Mouse (Mus musculus) erythroid progenitor cell, adult 5-6 weeks (primary cell): ENCODE data around the gene Akap8. TPM values are rescaled to one million over a fixed set of nuclear protein-coding genes. Genes with fewer than 3 reads are reported as not detected.
A peak's percentile ranks its signal among the peaks of the same experiment; 100 is the strongest.

Experiments used
- ATAC-seq: replicated peaks from 2 replicates; pipeline ENCODE4 v1.8.0; 2016; ENCODE audit warnings: moderate number of reproducible peaks, mild to moderate bottlenecking, moderate TSS enrichment, inconsistent platforms; ENCODE audit not compliant: poor library complexity, low FRiP score, severe bottlenecking
- total RNA-seq, 2 experiments: library from RNA; stranded (forward) in 1 of 2; stranded (reverse) in 1 of 2; fragments of 150-400 nt in 1 of 2; fragments of 186-747, 209-891 nt in 1 of 2; gene quantifications; 2 replicates each; pipeline versions ENCODE4 v1.2.3 to v1.2.4; 2015 to 2017; ENCODE audit warnings: low replicate concordance in 2 of 2

Akap8 gene
- total RNA-seq, 2 experiments from 2014 or later, result 26.8 to 60.9 TPM

DNA sequence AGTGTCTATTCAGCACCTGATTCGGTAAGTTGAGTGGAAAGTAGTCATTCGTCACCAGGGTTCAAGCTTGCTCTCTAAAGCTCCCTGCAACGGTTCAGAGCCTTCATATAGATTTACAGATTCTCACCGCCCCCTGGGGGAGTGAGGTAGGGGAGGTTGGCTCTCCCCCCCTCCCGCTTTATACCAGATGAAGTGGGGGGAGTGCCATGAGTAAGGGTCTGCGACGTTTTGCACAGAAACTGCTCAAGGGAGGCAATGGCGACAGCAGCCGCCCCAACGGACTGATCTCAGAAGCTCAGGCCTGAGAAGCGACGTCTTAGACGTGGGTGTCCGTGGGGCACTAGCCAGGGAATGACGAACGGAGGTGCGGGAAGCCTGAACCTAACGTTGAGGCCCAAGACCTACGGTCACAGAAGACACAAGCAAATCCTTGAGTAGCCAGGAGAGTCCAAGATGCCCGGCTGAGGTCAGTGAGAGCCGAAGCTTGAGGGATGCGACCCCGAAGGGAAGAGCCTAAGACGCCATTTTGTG, 28.9 kb upstream of the Akap8 start:
- peak; percentile 39 for ATAC-seq

DNA sequence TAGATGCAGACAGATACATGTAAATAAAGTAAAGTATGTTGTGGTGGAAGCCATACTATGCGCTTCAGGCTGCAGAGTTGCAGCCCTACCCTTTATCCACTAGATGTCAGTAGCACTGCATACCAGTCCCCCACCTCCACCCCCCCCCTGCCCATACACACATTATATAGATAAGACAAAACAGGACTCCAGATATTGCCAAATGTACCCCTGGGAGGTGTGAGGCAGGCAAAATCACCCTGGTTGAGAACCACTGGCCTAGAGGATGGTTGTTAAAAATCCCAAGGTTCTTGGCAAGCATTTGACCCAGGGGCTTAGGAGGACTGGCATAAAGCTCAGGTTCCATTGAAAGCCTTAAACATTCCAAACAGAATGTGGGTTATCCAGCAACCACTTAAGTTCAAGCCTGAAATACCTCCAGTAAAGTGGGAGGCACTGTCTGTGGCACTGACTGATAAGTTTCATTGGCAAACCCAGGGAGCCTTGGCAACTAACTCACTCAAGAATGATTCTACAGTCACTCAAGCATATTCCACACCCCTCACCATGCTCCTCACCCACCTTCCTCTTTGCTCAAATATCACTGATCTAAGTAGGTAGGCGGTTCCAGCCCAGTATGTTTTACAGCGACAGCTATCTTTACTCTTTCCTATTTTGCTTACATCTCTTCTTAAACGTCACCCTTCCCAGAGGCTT, 28.1 kb upstream of the Akap8 start:
- peak; percentile 67 for ATAC-seq

DNA sequence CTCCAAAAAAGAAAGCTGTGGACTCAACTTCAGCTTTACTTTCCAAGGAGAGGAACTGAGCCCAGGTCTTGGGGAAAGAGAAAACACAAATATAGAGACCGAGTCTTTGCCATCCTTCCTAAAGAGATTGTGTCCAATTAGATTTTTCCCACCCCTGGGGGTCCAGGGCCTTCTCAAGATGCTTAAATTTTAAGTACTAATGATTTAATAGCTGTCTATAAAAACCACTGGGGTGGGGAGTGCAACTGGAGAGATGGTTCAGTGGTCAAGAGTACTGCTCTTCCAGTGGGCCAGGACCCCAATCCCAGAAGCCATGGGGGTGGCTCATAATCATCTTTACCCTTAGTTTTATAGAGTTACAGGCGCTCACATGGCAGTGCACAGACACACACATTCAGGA, 27.4 kb upstream of the Akap8 start:
- ATAC-seq, result no peak

DNA sequence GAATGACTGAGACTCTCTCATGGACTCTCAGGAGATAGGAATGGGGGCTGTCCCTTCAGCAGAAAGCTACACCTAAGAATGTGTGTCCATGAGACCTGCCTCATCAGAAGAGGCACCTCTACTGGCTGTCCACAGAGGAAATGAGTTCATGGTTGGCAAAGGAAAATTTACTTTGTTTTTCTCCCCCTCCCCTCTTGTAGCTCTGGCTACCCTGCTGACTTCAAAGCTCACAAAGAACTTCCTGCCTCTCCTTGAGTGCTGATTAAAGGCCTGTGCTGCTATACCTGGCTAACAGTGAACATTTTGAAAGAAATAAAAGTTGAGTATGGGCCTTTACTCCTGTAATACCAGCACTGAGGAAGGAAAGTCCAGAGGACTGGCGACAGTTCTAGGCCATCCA, 20.1 kb upstream of the Akap8 start:
- ATAC-seq, result no peak

DNA sequence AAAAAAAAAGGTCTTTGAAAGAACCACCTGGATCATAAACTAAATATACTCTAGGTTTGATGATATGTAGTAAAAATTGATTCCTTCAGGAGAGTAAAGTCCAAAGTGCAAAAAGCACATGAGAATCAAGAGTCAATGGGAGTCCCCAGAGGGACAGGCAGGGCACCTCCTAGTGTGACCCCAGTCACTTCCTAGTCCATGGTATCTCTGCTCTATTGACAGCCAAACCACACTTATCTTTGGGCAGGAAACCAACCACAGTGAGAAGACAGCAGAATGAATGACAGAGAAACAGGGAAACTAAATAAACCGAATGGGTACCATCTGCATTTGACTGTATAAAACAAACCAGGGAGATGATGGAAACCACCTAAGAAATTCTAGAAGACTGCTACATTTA, 19.1 kb upstream of the Akap8 start:
- no peak for ATAC-seq

DNA sequence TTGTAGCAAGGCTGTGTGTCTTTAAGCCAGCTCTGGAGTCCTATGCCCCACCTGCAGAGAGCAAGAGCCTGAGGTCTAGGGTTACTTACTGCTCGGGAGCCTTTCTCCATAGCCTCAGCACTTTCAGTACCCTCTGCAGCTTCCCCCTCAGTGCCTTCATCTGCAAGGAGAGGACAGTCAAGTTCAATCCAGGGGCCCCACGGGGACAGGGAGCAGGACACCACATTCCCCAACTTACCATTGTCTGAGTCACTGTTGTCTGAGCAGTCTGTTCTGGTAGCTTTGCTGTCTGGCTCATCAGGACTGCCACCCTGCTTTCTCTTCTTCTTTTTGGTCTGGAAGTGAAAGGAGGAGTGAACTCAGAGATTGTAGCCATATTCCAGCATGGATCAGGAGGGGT, 14.8 kb upstream of the Akap8 start:
- ATAC-seq, result no peak

DNA sequence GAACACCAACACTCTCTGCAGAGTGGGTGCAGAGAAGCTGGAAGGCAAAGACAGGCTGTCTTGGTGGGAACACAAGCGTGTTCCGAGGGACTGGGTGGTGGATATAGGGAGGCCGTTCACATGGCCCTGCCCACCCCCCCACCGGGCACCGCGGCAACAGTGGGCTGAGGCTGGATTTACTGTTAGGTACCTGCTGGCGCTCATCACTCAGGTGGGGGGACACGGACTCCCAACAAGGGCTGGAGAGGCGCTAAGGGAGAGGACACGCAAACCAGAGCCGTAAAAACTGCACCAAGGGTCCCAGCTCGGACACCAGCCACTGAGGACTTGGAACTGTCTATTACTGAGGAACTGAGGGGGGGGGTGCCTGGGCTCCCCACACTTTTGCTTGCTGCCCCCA, 13.9 kb upstream of the Akap8 start:
- no peak for ATAC-seq

DNA sequence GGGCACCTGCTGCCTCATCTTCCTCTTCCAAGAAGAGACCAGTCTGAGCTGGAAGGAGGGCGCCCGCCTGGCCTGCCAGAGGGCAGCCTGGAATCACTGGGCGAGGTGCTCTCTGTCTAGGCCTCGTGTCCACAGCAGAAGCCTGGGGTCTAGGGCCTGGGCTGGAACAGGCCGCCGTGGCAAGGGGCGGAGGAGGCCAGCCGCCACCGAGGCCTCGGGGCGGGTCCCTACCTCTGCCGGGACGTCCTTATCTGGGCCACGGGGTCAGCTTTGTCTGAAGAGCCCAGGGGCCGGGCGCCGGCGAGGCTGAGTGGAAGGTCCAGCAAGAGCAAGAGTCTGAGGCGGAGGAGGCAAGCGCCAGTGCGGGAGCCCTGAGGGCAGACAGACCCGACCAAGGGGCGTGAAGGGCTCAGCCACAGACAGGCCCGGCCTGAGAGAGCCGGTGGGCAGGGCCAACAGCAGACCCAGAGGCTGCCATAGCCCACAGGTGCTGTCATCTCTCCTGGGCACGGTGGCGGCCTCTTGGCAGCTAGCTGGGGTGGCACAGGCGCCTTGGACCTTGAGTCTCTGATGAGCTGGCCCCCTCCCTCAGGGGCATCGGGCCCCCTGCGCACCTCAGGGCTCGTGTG, 12.8 kb upstream of the Akap8 start:
- no peak for ATAC-seq

DNA sequence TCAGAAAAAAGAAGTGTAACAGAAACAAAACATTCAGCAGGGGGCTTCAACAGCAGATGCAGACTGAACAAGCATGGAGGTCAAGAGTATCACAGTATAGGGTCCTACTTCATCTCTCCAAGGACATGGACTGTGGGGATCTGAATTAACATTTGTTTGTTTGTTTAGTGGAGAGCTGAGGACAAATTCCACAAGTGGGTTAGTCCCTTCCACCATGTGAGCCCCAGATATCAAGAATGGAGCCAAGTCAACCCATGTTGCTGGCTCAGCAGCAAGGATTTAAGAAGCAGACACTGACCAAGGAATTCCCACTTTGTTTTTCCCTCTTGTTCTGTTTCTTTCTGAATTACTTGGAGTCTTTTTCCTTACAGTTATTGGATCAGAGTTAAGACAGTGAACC, 6.5 kb upstream of the Akap8 start:
- ATAC-seq, result no peak

DNA sequence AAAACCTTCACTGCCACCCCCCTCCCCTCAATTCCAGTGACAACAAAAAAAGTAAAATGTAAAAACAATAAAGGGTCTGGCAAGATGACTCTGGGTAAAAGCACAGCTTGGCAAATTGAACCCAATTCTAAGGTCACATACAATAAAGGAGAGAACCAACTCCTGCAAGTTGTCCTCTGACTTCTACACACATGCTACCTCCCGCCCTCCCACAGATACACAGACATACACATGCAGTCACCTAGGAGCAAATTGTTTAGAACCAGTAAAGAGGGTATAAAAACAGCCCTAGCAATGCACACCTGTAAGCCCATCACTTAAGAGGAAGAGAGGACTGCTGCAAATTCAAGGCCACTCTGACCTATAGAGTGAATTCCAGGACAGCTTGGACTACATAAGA, 1.8 kb upstream of the Akap8 start:
- no peak for ATAC-seq

DNA sequence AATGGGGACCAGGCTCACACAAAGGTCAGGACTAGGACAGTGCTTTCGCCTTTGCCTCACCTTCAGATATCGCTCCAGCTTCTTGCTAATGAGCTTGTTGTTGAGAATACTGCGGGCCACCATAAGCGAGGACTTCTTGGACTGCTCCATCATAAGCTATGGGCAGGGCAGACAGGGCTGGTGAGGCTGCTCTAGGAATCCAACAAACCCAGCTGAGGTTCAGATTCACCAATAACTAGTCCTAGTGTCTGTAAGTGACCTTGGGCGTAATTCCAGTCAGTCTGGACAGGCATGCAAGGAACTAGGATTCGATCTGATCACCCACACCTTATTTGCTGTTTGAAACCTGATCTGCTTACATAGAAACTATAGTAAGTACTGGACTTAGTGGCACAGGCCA, 798 bp upstream of the Akap8 start:
- peak; percentile 1; the same call in 1 of the 2 replicates for ATAC-seq

DNA sequence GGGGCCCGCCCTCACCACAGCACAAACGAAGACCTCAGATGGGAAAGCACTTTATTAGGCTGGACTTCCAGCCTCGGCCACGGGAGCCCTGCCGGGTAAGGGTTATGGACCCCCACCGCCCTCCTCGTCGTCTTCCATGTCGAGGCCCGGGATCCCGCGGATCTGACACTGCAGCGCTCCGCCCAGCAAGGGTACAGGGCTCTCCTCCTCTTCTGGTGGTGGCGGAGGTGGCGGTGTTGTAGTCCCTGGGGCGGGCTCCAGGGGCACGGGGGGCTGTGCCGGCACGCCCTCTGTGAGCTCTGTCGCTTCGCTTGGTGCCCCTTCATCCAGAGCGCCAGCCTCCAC, 324 bp upstream of the Akap8 start:
- peak; percentile 63 for ATAC-seq

DNA sequence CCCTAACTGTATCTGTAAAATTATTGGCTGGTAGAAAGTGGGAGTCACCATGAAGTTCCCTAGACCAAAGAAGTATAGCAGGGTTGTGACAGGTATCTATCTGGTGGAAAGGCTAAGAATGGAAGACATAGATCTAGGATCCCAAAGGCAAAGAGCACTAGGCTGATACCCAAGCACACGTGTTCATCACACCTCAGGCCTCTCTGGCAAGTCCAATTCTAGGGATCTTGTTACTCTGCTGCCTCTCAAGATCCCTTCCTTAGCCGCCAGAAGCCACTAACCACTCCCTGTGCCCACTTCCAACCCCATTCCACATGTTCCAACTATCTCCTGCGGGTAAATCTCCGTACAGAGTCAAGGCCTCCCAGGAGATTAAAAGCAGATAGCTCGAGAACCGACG, 1.1 kb downstream of the Akap8 start:
- ATAC-seq, result 0 out of 2 replicates have a peak, but pooled peaks have one; percentile 3

DNA sequence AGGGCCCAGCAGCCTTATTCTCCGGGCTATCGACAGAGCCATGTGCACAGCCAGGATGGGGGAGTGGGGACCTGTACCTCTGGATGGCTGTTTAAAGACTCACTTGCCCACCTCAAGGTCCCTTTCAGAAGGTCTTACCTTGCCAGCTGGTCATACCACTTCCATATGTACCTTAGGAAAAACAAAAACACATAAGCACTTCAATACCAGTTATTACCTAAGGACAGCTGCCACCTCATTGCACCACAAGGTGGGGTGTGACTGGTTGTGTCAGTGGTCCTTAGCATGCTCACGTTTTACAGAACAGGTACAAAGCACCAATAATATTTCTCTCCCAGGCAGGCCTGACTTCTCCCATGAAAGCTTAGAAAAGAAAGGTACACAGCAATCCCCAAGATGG, 3.3 kb downstream of the Akap8 start:
- no peak for ATAC-seq

DNA sequence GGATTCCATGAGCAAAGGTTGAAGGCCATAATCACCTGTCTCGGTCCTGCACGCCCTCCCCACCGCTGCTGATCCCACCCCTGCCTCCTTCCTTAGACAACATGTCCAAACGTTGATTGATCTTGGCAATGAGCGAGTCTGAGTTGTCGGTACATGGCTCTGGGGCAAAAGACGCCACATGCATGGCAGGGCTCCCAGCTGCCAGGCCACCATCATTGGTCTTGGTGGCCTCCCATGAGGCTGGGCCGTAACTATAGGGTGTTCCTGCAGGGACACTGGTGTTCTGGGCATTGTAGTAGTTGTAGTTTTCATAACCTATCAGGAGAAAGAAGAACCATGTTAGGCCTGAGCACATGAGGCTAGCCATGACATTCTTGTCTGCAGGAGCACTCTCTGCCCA, 4.0 kb downstream of the Akap8 start:
- no peak for ATAC-seq

DNA sequence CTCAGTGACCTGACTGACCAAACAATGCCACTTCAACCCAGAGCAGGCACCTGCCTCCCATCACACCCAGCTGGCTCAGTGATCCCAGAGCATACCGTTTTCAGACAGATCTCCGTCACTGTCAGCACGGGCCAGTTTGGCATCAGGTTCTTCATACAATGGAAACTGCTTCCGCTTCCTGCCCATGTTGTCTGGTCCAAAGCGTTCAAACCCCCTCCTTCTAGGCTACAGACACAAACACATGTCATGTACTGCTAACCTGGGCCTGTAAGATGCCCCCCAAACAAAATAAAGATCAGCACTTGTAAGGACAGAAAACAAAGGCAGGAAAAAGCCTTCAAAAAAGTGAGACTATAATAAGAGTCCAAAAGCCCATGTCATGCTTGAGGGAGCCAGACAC, 5.5 kb downstream of the Akap8 start:
- no peak for ATAC-seq

DNA sequence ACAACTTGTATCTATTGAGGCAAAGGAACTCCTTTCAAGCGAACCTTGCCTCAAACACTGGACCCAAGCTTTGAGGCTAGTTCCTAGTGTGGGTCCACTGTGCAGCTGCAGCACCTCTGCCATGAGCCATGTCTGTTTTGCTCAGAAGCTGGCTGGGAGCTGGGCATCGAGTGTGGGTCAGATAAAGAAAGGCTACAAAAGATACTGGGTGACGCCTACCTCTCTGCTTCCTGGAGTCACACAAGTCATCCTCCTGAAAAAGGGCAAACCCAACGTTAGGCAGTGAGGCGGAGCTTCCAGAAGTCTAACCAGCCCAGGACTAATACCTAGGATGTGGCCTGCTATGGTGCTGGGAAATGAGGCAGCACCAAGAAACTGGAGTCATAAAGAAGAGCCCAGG, 7.1 kb downstream of the Akap8 start:
- ATAC-seq, result peak; percentile 51

DNA sequence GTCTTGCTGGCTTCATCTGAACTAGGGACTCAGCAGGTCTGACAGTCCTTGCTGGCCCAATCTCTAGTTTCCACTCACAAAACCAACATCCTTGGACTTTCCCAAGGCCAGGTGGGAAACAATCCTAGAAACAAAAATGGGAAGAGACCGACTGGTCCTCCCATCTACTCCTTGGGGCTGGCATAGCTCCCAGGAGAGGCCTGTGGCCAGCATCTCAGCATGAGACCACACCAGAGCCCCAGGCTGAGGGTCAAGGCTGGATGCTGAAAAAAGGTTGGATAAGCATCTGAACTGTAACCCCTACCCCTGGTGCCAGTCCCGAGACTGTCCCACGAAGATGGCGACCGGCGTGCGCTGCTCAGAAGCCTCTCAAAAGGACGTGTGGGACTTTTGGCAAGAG, 8.2 kb downstream of the Akap8 start:
- no peak for ATAC-seq

DNA sequence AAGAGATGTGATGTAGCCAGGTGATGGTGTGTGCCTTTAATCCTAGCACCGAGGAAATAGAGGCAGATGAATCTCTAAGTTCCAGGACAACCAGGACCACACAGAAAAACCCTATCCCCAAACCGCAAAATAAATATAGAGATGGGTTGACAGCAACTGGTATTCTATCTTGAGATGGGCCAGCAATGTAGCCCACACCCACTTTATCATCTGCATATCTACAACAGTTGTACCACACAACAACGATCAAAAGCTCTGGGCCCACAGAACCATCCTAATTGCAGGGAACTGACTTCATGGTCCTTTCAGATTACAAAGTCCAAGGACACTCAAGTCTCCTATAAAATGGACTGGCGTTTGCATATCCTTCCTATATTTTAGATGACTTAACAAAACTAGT, 13.1 kb downstream of the Akap8 start:
- no peak for ATAC-seq

DNA sequence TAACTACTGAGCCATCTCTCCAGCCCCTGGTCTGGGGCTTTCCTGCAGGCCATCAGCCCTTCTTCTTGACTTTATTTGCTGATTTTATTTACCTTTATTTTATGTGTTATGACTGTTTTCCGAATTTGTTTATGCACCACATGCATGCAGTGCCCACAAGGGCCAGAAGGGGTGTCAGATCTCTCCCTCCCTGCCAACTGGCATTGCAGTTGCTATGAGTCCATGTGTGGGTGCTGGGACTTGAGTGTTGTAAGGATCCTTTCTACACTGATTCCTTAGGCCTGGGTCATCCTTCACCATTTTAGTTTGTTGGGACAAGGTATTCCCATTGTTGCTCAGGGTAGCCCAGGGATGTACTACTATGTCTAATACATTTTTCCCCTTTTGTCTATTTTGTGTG, 22.9 kb downstream of the Akap8 start:
- no peak for ATAC-seq

DNA sequence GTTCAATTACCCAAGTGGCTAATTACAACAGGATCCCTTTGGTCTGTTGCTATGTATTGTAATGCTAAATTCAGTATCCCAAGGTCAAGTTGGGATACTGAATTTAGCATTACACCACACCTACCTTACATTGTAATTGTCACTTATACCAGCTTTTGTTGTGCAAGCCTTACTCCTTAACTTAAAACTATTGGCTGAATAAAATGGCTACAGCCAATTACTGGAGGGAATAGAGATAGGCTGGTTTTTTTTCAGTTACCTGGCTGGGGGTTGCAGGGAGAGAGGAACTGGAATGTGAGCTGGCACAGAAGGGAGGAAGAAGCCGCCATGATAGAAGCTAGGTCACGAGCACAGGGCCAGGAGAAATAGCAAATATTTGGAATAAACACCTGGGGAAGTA, 25.1 kb downstream of the Akap8 start:
- no peak for ATAC-seq

DNA sequence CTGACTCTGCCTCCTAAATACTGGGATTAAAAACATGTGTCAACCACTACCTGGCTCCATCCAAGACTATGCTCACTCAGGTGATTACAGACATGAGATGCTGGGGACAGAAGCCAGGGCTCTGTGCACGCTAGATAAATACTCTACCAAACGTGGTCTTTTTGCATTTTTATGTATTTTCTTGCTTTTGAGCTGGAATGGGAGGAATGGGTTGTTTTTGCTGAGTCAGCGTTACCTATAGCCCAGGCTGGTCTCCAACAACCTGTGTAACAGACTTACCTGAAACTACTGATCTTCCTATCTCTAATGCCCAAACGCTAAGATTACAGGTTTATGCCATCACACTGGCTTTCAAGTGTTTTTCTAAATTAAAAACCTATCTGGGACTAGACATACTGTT, 25.9 kb downstream of the Akap8 start:
- ATAC-seq, result no peak
